Mouse (Mus musculus): Measurements from ENCODE around the gene Kcnq4. TPM values are rescaled to one million over a fixed set of nuclear protein-coding genes. Genes with fewer than 3 reads are reported as not detected.
A peak's percentile ranks its signal among the peaks of the same experiment; 100 is the strongest.

Kcnq4 gene
- total RNA-seq, 2 experiments from 2014 or later = 14.2 to 17.0 TPM

DNA sequence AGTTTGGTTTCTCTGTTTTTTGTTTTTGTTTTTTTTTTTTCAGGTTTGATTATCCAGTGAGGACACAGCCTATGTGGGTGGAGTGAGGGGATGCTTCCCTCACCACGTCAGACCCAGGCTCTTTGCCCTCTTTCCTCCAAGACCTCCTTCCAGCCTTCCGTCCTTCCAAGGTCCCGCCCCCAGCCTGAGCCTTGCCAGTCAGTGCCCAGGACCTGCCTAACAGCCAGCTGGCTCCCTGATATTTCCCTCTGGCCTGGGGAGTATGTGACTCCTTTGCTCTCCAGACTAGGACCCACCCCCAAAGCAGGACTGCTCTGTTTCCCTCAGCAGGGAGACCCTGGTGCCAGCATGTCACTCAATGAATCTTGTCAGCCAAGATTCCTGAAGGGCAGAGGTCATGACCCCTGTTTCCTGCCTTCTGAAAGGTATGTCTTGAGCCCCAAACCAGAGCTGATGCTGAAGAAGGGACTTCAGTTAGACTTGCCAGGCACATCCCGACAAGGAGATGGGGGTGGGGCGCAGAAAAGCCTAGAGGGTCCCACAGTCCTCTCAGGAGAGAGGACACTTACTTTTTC is 22.8 kb downstream of the Kcnq4 start:
- DNase-seq (ENCODE audit: low spot score) = no peak

DNA sequence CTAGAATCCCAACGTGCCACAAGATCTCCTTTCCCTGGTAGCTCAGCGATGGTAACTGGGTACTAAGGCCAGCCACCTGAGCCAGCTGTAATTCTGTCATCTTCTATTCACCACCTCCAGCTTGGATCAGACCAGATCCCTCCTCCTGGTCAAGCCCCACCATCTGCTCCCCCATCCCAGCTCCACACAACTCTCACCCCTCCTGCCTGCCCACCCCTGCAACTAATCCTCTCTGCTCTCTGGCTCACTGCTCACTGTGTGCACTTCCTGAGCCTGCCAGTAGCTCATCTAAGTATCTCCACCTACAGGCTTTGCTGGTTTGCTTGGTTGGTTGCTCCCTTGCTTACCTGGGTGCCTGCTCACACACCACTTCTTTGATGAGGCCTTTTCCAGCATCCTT is 26.8 kb downstream of the Kcnq4 start:
- no peak for DNase-seq (ENCODE audit: low spot score)

DNA sequence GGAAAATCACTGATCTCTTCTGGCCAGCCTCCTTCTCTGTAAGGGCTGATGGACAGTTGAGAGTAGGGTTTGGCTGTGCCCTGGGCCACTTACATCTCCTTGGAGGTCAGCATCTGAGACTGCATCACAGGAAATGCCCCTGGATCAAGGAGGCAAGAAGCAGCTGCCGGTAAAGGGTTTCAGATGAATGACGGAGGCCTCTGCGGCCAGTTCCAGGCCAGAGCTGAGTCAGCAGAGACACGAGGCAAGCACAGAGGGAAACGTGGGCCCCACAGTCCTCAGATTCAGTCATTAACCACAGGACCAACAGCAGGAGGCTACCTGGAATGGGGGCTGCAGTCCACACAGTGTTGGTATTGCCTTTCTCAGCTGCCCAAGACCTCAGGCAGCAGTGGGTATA is 29.3 kb downstream of the Kcnq4 start:
- no peak for DNase-seq (ENCODE audit: low spot score)

DNA sequence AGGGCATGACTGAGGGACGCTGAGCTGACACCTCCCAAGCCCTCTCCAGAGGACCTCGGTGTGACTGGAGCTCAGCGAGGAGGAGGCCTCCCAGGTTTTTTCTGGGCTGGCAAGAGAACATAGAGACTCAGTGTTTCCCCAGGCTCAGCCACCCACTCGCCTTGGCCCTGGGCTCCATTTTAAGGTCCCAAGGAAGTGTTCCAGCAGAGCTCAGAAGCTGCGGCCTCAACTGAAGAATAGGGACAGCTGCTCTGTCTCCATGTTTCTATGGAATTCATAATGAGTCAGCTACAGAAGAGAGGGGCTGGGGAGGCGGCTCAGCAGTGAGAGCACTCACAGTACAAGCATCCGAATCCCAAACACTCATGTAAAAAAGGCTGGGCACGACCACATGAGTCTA is 30.8 kb downstream of the Kcnq4 start:
- no peak for DNase-seq (ENCODE audit: low spot score)

GRCm38 (mm10) chr4:120716765-120717164 is 31.6 kb downstream of the Kcnq4 start:
- no peak for DNase-seq (ENCODE audit: low spot score)

GRCm38 (mm10) chr4:120716141-120716571 is 32.3 kb downstream of the Kcnq4 start:
- peak; percentile 40 for DNase-seq (ENCODE audit: low spot score)

DNA sequence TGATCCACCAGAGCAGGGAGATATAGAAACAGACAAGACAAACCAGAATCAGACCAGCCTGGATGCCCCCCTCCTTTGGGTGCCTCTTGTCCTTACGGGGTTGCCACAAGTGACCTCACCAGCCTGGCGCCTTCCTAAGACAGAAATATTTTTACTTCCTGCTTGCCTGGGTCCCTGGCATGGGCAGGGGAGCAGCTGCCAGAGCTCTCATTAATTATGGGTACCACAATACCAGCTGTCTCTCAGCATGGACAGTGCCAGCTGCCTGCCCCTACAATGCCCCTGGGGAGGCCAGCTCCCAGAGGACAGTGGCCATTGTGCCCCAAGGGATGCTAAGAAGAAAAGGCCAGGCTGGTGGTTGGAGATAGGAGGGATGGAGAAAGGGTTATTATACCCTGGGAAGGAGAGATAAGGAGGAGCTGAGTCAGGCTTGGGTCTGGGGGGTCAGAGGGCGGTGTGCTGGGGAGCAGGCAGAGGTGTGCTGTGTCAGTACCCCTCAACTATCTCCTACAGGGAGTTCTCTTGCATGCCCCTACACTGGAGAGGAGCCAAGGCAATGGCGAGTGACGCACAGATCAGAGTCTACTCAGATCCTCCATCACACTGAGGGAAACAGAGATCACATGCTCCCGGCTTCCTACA is 34.4 kb downstream of the Kcnq4 start:
- DNase-seq (ENCODE audit: low spot score) = no peak

DNA sequence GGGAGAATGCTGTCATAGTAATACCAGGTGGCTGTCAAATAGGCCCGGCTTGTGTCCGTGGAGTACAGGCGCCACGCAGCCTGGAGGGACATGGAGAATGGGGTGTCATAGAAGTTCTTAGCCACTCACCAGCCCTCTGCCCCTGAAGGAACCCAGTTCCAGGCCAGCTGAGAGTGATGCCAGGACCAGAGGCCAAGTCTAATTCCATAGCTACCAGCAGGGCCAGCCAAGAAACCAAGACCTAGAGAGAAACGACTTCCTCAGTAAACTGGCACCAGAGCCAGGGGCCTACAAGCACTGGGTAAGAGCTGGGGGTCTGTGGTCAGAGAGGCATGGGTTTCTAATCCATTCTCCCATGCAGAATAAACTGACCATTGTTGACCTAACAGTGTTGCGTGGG is 35.4 kb downstream of the Kcnq4 start:
- DNase-seq (ENCODE audit: low spot score) = peak; percentile 34

DNA sequence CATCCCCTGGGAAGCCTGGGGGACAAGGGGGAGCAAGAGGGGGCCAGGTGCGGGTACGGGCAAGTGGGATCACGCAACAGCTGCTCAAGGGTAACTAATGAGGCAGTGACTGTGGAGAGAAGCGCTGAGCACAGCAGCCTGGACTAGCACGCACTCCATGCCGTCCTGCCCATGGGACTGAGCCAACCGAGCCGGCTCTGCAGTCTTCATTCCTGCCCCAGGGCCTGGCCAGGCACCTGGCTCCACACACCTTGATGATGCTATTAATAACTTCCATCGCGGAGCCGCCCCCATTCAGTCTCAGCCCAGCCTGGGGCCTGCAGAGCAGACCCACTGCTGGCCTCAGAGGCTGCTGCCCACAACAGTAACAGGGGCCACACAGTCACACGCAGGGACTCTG is 36.2 kb downstream of the Kcnq4 start:
- DNase-seq (ENCODE audit: low spot score) = no peak

GRCm38 (mm10) chr4:120702511-120702910 is 45.9 kb downstream of the Kcnq4 start:
- no peak for DNase-seq (ENCODE audit: low spot score)

DNA sequence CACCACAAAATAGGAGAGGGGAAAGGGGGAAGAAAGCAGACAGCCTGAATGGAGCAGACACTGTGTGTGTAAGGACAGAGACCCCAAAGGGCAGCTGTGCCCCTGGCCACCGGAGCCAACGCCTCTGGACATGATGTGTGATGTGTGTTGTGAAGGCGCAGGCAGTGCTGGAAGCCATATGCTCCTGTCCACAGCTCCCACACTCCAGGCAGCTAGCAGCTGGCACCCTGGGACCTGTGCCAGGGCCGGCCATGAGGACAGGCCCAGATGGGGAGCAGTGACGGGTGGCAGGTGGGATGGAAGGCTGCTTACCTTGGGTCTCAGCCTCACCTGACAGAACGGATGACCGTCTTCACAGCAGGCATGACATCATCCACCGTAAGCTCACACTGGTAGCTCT is 46.4 kb downstream of the Kcnq4 start:
- DNase-seq (ENCODE audit: low spot score) = no peak

DNA sequence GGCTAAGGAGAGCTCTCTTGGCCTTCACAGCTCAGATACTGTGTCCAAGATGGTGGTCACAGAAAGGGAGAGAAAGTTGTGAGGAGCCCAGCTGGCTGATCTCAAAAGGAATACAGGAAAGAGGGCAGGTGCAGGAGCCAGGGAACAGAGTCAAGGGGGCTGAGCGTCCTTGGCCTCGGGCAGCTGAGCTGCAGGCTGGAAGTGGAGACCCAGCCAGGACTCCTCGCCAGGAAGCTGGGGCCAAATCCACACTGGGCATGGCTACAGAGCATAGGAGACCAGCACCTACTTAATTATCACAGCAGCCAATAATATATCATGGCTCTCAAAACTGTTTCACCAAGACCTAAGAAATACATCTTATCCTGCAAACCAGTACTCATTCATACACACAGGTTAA is 47.2 kb downstream of the Kcnq4 start:
- peak; percentile 69 for DNase-seq (ENCODE audit: low spot score)

- DNase-seq (ENCODE audit: low spot score) = no peak
These were observed 50.5 kb downstream of the Kcnq4 start for GRCm38 (mm10) chr4:120697799-120698484.

GRCm38 (mm10) chr4:120697353-120697752 is 51.1 kb downstream of the Kcnq4 start:
- DNase-seq (ENCODE audit: low spot score) = no peak

DNA sequence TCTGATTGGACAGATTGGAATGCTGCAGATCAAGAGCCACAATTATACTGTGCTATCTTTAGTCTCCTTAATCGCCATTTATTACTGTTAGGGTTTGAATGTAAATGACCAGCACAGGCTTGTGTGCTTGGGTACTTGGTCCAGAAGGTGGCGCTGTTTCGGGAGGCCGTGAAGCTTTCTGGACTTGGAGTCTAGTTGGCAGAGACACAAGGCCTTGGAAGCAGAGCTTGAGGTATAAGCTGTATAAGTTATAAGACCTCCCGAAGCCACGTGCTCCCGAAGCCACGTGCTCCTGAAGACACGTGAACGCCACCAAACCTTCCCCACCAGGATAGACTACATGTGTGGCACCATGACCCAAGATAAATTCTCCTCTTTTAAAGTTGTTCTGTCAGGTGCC is 55.7 kb downstream of the Kcnq4 start:
- peak; percentile 76 for DNase-seq (ENCODE audit: low spot score)

GRCm38 (mm10) chr4:120689317-120689716 is 59.1 kb downstream of the Kcnq4 start:
- no peak for DNase-seq (ENCODE audit: low spot score)

- no peak for DNase-seq (ENCODE audit: low spot score)
These were observed 61.1 kb downstream of the Kcnq4 start for GRCm38 (mm10) chr4:120687282-120687681.

GRCm38 (mm10) chr4:120683278-120683997 is 65.0 kb downstream of the Kcnq4 start:
- no peak for DNase-seq (ENCODE audit: low spot score)

DNA sequence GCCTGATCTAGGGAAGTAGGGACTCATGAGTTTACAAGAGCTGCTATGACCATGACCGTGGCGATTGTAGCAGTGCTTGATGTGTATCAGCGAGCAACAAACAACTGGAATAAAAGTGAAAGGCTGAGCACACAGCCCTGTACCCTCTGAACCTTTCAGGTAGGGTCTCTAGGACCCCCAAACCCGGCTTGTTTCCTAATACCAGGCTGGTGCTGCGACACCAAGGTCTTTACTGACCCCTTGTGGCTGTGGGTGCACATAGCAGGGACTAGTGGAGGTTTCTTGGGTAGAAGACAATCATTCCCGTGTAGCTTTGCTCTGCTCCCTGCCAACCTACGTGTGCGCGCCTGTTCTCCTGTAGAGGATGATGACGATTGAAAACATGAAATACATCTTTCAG is 66.2 kb downstream of the Kcnq4 start:
- DNase-seq (ENCODE audit: low spot score) = peak; percentile 53

GRCm38 (mm10) chr4:120680953-120681352 is 67.5 kb downstream of the Kcnq4 start:
- peak; percentile 35 for DNase-seq (ENCODE audit: low spot score)

DNA sequence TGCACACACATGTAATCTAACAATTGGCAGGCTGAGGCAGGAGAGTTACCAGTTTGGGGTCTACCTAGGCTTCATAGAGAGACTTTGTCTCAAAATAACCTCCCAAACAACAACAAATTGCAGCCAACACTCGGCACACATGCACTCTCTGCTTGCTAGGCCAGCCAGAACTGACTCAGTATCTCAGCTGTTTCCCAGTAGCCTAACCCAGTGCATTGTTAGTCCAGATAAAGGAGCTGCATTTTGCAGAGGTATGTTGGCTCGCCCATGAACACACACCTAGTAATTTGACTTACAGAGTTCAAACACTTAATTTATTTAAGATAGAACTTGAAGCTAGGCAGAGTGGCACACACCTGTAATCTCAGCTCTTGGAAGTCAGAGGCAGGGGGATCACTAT is 72.8 kb downstream of the Kcnq4 start:
- no peak for DNase-seq (ENCODE audit: low spot score)

GRCm38 (mm10) chr4:120674775-120675451 is 73.5 kb downstream of the Kcnq4 start:
- no peak for DNase-seq (ENCODE audit: low spot score)
